Mouse (Mus musculus) erythroid progenitor cell, adult 5-6 weeks (primary cell): ENCODE data around the gene Gm13272. TPM values are rescaled to one million over a fixed set of nuclear protein-coding genes. Genes with fewer than 3 reads are reported as not detected.
A peak's percentile ranks its signal among the peaks of the same experiment; 100 is the strongest.
"Not testable (repeated sequence)": the region's sequence is repeated elsewhere in the genome, so short reads cannot be mapped to it uniquely, and the experiment has no call there.

Source experiments
- ATAC-seq: replicated peaks from 2 replicates; pipeline ENCODE4 v1.8.0; 2016; ENCODE audit warnings: moderate number of reproducible peaks, mild to moderate bottlenecking, moderate TSS enrichment, inconsistent platforms; ENCODE audit not compliant: poor library complexity, low FRiP score, severe bottlenecking
- total RNA-seq, 2 experiments: library from RNA; stranded (forward) in 1 of 2; stranded (reverse) in 1 of 2; fragments of 150-400 nt in 1 of 2; fragments of 186-747, 209-891 nt in 1 of 2; gene quantifications; 2 replicates each; pipeline versions ENCODE4 v1.2.3 to v1.2.4; 2015 to 2017; ENCODE audit warnings: low replicate concordance in 2 of 2

Gene Gm13272
- total RNA-seq (2015; ENCODE audit: low replicate concordance) = not detected in 2 replicates
- total RNA-seq (2017; ENCODE audit: low replicate concordance) = not detected in 2 replicates

DNA sequence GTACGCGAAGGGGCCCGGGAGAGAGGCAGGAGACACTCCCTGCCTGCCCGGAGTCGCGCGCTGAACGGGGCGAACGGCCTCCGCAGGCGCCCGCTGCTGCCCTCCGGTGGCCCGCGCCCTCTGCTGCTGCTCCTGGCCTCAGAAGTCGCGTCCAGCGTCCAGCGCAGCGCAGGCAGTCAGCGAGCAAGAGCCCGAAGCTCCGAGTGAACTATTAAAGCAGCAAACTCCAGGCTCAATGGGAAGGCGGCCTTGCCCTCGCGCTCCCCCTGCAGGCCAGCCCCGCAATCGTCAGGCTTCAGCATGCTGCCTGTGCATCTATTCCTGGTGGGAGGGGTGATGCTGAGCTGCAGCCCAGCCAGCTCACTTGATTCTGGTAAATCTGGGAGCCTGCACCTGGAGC is at the start of gene Gm13272:
Gm13272 (plus strand) TSS at position 301 of the 400 bp plus-strand sequence.
- ATAC-seq = not testable (repeated sequence)

DNA sequence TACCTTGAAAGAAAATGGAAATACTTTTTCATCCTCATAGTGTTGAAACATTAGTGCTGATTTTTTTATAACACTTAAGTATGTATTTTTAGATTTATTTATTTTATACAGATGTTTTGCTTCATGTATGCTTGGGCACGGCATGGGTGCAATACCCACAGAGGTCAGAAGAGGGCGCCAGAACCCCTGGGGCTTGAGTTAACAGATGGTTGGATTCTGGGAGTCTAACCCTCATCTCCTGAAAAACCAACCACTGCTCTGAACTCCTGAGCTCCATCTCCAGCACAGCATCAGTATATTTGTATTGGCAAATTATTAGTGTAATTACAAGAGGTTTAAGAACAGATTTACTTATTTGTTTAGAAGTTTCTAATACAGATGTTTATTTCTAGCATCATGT is 41.2 kb upstream of the Gm13272 start:
- ATAC-seq = peak; percentile 71

DNA sequence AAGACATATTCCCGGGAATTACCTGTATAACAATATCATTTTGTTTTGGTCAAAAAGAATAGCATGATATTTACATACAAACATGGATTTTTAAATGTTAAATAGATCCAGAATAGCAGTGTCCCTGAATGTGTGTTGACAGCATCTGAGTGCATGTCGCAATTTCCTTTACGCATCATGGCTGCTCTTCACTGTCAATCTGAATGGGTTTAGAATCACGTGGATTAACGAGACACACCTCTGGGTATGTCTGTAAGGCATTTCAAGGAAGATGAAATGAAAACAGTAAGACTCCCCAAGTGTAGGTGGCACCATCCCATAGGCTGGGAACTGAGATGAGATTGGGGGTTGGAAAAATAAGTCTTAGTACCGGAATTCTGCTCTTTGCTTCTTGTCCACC is 40.6 kb upstream of the Gm13272 start:
- no peak for ATAC-seq

DNA sequence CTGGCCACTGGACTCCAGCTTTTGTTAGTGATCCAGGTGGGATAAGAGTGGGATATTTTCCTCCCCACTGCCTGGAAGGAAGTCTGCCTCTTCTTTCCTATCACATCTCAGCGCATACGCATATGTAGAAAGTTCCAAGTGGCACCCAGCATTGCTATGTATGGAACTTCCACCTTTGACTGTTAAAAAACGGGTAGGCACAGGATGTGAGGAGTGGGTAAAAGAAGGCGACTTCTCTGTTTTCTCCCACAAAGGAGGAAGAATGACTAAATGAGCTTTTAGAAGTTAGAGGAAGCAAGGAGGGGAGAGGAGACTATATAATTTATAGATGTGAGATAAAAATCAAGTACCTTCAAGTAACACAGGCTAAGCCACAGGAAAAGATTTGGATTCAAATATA is 38.2 kb upstream of the Gm13272 start:
- ATAC-seq = no peak

DNA sequence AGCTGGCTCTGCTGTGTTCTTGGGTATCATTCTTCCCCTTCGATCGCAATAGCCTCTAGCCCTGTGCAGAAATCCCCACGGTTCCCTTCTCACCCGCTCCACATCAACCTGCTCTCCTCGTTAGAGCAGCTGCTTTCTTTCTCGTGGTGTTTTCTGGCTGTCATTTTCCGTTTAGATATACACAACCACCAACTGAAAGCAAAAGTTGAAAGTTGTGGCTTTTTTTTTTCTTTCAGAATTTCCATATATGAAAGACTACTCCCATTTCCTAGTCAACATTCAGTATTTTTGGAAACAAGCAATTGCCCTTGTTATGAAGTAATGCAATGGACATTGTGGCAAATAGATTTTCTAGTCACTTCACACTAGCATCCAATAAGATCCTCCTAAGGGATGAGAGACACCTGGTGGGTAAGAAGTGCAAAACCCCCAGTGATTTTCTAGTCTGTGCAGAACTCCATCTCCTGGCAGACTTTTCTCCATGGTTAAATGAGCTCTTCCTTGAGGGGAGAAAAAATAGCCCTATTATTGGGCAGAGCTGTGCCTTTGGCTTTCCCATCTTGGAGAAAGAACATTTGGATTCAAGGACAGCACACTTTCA is 36.8 kb upstream of the Gm13272 start:
- ATAC-seq = no peak

DNA sequence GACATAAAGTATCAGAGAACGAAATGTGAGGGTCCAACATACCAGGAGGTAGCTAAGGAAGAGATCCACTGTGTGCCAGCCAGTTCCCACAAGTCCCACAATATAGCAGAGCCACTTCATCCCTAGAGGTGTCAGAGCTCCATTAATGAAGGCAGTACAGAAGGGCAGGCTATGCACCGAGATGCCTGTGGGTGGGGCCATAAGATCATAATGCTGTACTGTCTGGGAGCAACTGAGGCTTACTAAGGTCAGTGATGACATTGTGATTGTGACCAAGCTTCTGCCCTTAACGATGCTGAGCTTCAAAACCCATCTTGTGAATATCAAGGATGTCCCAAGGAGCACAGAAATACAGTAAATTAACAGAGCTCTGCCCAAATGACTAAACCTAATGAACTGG is 35.4 kb upstream of the Gm13272 start:
- 0 out of 2 replicates have a peak, but pooled peaks have one; percentile 34 for ATAC-seq

DNA sequence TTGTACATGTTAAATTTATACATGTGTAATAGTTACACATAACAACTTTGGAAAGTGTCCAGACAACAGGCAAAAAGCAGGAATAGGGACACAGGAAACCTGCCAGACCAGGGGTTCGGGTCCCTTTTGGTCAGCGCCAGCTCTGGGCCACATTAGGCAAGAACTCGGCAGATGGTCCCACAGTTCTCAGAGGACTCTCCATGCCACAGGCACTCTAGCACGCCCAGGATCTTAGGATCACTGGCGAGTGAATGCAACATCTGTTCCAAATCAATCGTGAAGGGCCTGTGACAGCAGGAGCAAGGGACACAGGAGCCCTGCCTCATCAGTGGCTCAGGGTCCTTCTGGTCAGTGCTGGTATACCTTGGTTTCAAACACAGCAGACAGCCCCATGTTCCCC is 29.7 kb upstream of the Gm13272 start:
- ATAC-seq = no peak

DNA sequence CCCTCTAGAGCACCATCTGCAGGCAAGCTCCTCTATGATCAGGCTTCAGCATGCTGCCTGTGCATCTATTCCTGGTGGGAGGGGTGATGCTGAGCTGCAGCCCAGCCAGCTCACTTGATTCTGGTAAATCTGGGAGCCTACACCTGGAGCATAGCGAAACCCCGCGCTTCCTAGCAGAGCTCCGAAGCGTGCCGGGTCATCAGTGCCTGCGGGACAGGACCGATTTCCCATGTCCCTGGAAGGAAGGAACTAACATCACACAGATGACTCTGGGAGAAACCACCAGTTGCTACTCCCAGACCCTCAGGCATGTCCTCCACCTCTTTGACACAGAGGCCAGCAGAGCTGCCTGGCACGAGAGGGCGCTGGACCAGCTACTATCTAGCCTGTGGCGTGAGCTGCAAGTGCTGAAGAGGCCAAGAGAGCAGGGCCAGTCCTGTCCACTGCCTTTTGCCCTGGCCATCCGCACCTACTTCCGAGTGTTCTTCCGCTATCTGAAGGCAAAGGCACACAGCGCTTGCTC is 24.8 kb upstream of the Gm13272 start, which contains the start of gene Gm13271:
Gm13271 (plus strand) TSS at position 51 of the 523 bp plus-strand sequence.
- ATAC-seq = not testable (repeated sequence)

DNA sequence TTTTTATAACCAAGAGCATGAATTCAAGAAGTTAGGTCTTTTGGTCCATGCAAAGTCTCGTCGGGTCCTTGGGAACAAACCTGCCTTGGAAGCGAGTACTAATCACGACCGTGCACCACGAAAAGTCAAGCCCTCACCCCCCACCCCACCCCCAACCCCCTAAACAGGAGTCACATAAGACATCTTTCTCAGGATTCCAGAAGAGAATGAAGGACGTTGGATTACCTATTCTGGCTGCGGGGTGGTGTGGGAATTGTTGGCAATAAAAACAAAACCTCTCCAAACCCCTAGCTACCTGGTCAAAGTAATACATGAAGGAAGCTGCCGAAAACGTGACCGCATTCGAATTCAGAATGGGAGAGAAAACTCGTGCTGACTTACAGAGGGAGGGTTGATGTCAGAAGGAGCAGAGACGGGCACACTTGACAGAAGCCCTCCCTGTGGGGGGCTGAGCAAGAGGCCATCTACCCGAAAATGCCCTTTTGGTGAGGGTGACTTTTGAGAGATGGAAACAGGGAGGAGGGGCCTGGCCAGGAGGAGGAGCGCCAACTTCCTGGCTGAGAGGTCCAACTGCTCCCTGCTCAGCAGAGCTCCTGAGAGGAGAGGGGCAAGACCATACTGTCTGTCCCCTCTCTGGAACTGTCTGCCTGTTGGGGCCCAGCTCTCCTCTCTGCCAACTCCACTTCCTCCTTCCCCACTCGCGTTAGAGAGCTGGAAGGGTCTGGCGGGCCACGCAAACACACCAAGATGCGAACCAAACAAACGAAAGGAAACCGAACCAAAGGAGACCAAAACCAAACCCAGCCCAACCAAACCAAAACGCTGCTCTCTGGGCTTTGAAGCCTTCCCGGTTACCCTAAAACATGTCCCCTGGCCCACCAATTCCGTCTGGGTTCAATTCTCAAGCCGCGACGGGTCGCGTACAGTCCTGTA is 22.8 kb upstream of the Gm13272 start:
- ATAC-seq = not testable (repeated sequence)

DNA sequence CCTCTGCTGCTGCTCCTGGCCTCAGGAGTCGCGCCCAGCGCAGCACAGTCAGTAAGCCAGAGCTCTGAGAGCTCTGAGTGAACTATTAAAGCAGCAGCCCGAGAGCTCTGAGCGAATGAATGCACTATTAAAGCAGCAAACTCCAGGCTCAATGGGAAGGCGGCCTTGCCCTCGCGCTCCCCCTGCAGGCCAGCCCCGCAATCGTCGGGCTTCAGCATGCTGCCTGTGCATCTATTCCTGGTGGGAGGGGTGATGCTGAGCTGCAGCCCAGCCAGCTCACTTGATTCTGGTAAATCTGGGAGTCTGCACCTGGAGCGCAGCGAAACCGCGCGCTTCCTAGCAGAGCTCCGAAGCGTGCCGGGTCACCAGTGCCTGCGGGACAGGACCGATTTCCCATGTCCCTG is 22.0 kb upstream of the Gm13272 start:
- ATAC-seq = peak; percentile 99

DNA sequence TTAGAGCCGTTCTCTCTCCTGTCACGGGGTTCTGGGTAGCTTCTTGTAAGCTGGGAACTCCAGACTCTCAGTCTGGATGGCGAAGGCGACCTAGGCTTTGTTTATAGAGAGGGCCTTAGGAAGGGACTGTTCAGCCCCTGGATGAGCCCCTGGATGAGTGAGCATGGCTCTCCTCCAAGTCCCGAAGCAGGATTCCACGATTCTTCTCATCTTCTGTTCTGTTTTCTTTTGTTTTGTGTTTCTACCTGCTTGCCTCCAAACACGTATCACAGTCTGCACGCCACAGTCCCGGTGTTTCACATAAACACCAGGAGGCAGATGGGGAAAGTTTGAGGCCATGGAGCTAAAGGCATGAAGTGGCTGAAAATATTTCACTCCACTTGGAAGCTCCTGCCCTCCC is 20.9 kb upstream of the Gm13272 start:
- ATAC-seq = not testable (repeated sequence)

DNA sequence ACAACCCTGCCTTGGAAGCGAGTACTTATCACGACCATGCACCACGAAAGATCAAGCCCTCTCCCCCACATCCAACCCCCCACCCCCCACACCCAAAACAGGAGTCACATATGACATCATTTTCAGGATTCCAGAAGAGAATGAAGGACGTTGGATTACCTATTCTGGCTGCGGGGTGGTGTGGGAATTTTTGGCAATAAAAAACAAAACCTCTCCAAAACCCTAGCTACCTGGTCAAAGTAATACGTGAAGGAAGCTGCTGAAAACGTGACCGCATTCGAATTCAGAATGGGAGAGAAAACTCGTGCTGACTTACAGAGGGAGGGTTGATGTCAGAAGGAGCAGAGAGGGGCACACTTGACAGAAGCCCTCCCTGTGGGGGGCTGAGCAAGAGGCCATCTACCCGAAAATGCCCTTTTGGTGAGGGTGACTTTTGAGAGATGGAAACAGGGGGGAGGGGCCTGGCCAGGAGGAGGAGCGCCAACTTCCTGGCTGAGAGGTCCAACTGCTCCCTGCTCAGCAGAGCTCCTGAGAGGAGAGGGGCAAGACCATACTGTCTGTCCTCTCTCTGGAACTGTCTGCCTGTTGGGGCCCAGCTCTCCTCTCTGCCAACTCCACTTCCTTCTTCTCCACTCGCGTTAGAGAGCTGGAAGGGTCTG is 19.9 kb upstream of the Gm13272 start, which contains the start of gene Gm13283:
Gm13283 (plus strand) TSS at position 510 of the 659 bp plus-strand sequence.
- ATAC-seq = not testable (repeated sequence)

DNA sequence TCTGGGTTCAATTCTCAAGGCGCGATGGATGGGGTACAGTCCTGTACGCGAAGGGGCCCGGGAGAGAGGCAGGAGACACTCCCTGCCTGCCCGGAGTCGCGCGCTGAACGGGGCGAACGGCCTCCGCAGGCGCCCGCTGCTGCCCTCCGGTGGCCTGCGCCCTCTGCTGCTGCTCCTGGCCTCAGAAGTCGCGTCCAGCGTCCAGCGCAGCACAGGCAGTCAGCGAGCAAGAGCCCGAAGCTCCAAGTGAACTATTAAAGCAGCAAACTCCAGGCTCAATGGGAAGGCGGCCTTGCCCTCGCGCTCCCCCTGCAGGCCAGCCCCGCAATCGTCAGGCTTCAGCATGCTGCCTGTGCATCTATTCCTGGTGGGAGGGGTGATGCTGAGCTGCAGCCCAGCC is 19.2 kb upstream of the Gm13272 start:
- ATAC-seq = not testable (repeated sequence)

DNA sequence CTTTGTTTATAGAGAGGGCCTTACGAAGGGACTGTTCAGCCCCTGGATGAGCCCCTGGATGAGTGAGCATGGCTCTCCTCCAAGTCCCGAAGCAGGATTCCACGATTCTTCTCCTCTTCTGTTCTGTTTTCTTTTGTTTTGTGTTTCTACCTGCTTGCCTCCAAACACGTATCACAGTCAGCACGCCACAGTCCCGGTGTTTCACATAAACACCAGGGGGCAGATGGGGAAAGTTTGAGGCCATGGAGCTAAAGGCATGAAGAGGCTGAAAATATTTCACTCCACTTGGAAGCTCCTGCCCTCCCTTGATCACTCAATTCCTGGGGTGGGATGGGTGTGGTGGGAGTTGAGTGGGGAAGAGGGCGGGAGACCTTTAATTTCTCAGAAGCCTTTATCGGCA is 17.9 kb upstream of the Gm13272 start:
- ATAC-seq = not testable (repeated sequence)

DNA sequence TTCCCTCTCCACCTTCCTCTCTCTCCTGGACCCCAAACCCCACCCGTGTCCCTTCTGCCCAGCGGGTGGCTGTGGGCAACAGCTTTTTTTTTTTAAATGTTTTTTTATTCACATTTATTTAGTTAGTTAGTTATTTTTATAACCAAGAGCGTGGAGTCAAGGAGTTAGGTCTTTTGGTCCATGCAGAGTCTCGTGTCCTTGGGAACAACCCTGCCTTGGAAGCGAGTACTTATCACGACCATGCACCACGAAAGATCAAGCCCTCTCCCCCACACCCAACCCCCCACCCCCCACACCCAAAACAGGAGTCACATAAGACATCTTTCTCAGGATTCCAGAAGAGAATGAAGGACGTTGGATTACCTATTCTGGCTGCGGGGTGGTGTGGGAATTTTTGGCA is 17.3 kb upstream of the Gm13272 start:
- not testable (repeated sequence) for ATAC-seq

DNA sequence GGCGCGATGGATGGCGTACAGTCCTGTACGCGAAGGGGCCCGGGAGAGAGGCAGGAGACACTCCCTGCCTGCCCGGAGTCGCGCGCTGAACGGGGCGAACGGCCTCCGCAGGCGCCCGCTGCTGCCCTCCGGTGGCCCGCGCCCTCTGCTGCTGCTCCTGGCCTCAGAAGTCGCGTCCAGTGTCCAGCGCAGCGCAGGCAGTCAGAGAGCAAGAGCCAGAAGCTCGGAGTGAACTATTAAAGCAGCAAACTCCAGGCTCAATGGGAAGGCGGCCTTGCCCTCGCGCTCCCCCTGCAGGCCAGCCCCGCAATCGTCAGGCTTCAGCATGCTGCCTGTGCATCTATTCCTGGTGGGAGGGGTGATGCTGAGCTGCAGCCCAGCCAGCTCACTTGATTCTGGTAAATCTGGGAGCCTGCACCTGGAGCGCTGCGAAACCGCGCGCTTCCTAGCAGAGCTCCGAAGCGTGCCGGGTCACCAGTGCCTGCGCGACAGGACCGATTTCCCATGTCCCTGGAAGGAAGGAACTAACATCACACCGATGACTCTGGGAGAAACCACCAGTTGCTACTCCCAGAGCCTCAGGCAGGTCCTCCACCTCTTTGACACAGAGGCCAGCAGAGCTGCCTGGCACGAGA is 16.1 kb upstream of the Gm13272 start:
- ATAC-seq = peak; percentile 71; the same call in 1 of the 2 replicates

DNA sequence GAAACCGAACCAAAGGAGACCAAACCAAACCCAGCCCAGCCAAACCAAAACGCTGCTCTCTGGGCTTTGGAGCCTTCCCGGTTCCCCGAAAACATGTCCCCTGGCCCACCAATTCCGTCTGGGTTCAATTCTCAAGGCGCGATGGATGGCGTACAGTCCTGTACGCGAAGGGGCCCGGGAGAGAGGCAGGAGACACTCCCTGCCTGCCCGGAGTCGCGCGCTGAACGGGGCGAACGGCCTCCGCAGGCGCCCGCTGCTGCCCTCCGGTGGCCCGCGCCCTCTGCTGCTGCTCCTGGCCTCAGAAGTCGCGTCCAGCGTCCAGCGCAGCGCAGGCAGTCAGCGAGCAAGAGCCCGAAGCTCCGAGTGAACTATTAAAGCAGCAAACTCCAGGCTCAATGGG is 6.1 kb upstream of the Gm13272 start, which contains the start of gene Gm13290:
Gm13290 (plus strand) TSS at position 301 of the 400 bp plus-strand sequence.
- not testable (repeated sequence) for ATAC-seq

DNA sequence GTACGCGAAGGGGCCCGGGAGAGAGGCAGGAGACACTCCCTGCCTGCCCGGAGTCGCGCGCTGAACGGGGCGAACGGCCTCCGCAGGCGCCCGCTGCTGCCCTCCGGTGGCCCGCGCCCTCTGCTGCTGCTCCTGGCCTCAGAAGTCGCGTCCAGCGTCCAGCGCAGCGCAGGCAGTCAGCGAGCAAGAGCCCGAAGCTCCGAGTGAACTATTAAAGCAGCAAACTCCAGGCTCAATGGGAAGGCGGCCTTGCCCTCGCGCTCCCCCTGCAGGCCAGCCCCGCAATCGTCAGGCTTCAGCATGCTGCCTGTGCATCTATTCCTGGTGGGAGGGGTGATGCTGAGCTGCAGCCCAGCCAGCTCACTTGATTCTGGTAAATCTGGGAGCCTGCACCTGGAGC is 3.0 kb upstream of the Gm13272 start, which contains the start of gene Gm13289:
Gm13289 (plus strand) TSS at position 301 of the 400 bp plus-strand sequence.
- not testable (repeated sequence) for ATAC-seq

DNA sequence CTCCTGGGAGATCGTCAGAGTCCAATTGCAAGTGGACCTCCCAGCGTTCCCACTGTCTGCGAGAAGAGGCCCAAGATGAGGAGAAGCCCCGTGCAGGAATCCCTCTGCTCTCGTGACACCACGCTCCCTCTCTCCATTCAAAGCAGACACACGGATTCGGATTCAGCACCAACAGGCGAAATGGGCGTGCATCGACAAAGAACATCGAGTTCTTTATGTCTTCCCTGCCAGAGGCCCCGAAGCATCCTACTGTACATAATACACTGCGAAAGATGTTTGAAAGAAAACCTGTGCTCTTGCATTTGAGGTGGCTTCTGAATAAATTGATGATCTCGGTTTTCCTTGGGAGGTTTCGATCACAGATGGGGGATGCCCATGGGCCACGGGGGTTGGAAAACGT is 670 bp downstream of the Gm13272 start:
- not testable (repeated sequence) for ATAC-seq
